Mouse (Mus musculus): ENCODE measurements around the gene Erc2.

Erc2 gene

GRCm38 (mm10) chr14:28061649-28062375, 439.6 kb downstream of the Erc2 start:
- no peak for DNase-seq (ENCODE audit: low spot score in 2 of 2)

GRCm38 (mm10) chr14:28068021-28068420, 445.8 kb downstream of the Erc2 start:
- DNase-seq (ENCODE audit: low spot score in 2 of 2), result no peak

- no peak for DNase-seq (ENCODE audit: low spot score in 2 of 2)
Measured at GRCm38 (mm10) chr14:28069826-28070225, 447.6 kb downstream of the Erc2 start.

- no peak for DNase-seq (ENCODE audit: low spot score in 2 of 2)
Measured at GRCm38 (mm10) chr14:28072561-28072960, 450.3 kb downstream of the Erc2 start.

GRCm38 (mm10) chr14:28089636-28090443, 467.6 kb downstream of the Erc2 start:
- no peak for DNase-seq (ENCODE audit: low spot score in 2 of 2)

- DNase-seq (ENCODE audit: low spot score in 2 of 2), result no peak
Measured at GRCm38 (mm10) chr14:28091367-28091766, 469.1 kb downstream of the Erc2 start.

- DNase-seq (ENCODE audit: low spot score in 2 of 2), result no peak
Measured at GRCm38 (mm10) chr14:28093214-28093613, 471.0 kb downstream of the Erc2 start.

- DNase-seq (ENCODE audit: low spot score in 2 of 2), result no peak
Measured at GRCm38 (mm10) chr14:28093913-28094312, 471.7 kb downstream of the Erc2 start.

- DNase-seq (ENCODE audit: low spot score in 2 of 2), result no peak
Measured at GRCm38 (mm10) chr14:28099084-28099483, 476.9 kb downstream of the Erc2 start.

- DNase-seq (ENCODE audit: low spot score in 2 of 2), result no peak
Measured at GRCm38 (mm10) chr14:28113121-28113520, 490.9 kb downstream of the Erc2 start.

- DNase-seq (ENCODE audit: low spot score in 2 of 2), result no peak
Measured at GRCm38 (mm10) chr14:28120851-28121250, 498.6 kb downstream of the Erc2 start.

GRCm38 (mm10) chr14:28126842-28127241, 504.6 kb downstream of the Erc2 start:
- no peak for DNase-seq (ENCODE audit: low spot score in 2 of 2)

- DNase-seq (ENCODE audit: low spot score in 2 of 2), result no peak
Measured at GRCm38 (mm10) chr14:28128999-28129398, 506.8 kb downstream of the Erc2 start.

- no peak for DNase-seq (ENCODE audit: low spot score in 2 of 2)
Measured at GRCm38 (mm10) chr14:28143998-28144397, 521.8 kb downstream of the Erc2 start.

GRCm38 (mm10) chr14:28147201-28147600, 525.0 kb downstream of the Erc2 start:
- no peak for DNase-seq (ENCODE audit: low spot score in 2 of 2)

GRCm38 (mm10) chr14:28150942-28151341, 528.7 kb downstream of the Erc2 start:
- DNase-seq (ENCODE audit: low spot score in 2 of 2), result no peak

- no peak for DNase-seq (ENCODE audit: low spot score in 2 of 2)
Measured at GRCm38 (mm10) chr14:28155706-28156105, 533.5 kb downstream of the Erc2 start.

GRCm38 (mm10) chr14:28160852-28161251, 538.6 kb downstream of the Erc2 start:
- DNase-seq (ENCODE audit: low spot score in 2 of 2), result no peak

- DNase-seq (ENCODE audit: low spot score in 2 of 2), result no peak
Measured at GRCm38 (mm10) chr14:28164642-28165408, 542.6 kb downstream of the Erc2 start.

- no peak for DNase-seq (ENCODE audit: low spot score in 2 of 2)
Measured at GRCm38 (mm10) chr14:28165621-28166211, 543.5 kb downstream of the Erc2 start.

GRCm38 (mm10) chr14:28170711-28171110, 548.5 kb downstream of the Erc2 start:
- DNase-seq (ENCODE audit: low spot score in 2 of 2), result no peak

GRCm38 (mm10) chr14:28171364-28171763, 549.1 kb downstream of the Erc2 start:
- DNase-seq (ENCODE audit: low spot score in 2 of 2), result no peak
